In the genomic region with DNA sequence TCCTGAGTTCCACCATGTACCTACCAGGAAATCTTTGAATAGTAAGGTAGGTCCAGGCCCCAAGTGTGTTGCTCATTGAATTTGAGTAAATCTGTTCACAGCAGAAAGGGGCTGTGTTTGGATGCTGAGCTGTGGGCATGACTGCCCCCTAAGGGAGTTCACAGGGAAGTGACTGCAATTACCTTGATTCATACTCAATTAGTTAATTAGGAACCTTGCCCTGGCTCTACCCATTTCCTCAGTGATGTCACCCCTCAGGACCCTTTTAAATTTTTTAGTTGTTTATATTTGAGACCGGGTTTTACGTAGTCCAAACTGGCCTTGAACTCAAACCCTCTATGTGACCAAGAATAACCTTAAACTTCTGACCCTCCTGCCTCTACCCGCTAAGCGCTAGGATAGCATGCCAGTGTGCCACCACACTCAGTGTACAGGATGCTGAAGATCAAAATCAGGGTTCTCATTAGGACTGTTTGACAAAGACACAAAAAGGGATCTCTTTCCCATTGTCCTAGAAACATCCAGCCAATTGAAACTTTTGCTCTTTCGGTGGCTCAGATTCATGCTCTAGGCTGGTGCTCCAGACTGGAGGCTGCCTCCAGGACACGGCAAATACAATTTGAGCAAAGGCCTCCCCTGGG, we compare ENCODE assay signal across 8 mouse cellular contexts. TPM values are rescaled to one million over a fixed set of nuclear protein-coding genes. Genes with fewer than 3 reads are reported as not detected.
DNase-seq lines count a peak whose midpoint lies in the region; ATAC-seq and TF ChIP-seq lines count a peak whose summit lies in the region.

No protein-coding gene starts in this region.

- peaks cover 14% of the 10 kb centered on the region for H3K4me1 ChIP-seq in erythroblast, embryonic 14.5 days (ENCODE audit: control insufficient read depth)
- peaks cover 35% of the 10 kb centered on the region for H3K4me1 ChIP-seq in E14TG2a.4 (replicated peaks; ENCODE audit: low read depth, low read length)
- peaks cover 35% of the 10 kb centered on the region for H3K4me1 ChIP-seq in megakaryocyte, embryonic 14.5 days

- H3K36me3 ChIP-seq in erythroblast, embryonic 14.5 days (ENCODE audit: control insufficient read depth), result peaks cover 3% of the 10 kb centered on the region
- H3K36me3 ChIP-seq in E14TG2a.4 (ENCODE audit: insufficient read depth, low read length), result peaks cover 15% of the 10 kb centered on the region
- peaks cover 15% of the 10 kb centered on the region for H3K36me3 ChIP-seq in megakaryocyte, embryonic 14.5 days (replicated peaks; ENCODE audit: low read length)

- DNase-seq in right cerebral cortex, adult 2 months (ENCODE audit: low spot score in 2 of 2), result no peak
- DNase-seq in left cerebral cortex, adult 8-10 months (ENCODE audit: low spot score in 2 of 2), result no peak
- DNase-seq in spleen, postnatal 10 days (ENCODE audit: low spot score in 2 of 2), result no peak

- H3K9me3 ChIP-seq in erythroblast, embryonic 14.5 days (ENCODE audit: control insufficient read depth, low read length), result no peaks in the 10 kb centered on the region; the same call in 1 of the 2 replicates
- no peaks in the 10 kb centered on the region for H3K9me3 ChIP-seq in E14TG2a.4 (ENCODE audit: low read length)
- H3K9me3 ChIP-seq in megakaryocyte, embryonic 14.5 days, result no peaks in the 10 kb centered on the region

- TF ChIP-seq CTCF in E14TG2a.4 (conservative IDR thresholded peaks at IDR 0.05; ENCODE audit: low read length), result peak; percentile 42

- H3K27me3 ChIP-seq in erythroblast, embryonic 14.5 days (ENCODE audit: control insufficient read depth), result peaks cover 44% of the 10 kb centered on the region
- peaks cover 25% of the 10 kb centered on the region for H3K27me3 ChIP-seq in E14TG2a.4 (ENCODE audit: insufficient read depth, low read length)
- peaks cover 2% of the 10 kb centered on the region for H3K27me3 ChIP-seq in megakaryocyte, embryonic 14.5 days (replicated peaks)

- peak overlapping the region; percentile 54 for H3K4me3 ChIP-seq in erythroblast, embryonic 14.5 days (replicated peaks)
- peak overlapping the region; percentile 94 for H3K4me3 ChIP-seq in E14TG2a.4 (replicated peaks; ENCODE audit: low read length)
- H3K4me3 ChIP-seq in megakaryocyte, embryonic 14.5 days (replicated peaks), result peak overlapping the region; percentile 92

- no peak for ATAC-seq in erythroblast, adult 5-6 weeks (replicated peaks; ENCODE audit: low FRiP score, poor library complexity, severe bottlenecking)
- peak; percentile 54 for ATAC-seq in granulocyte monocyte progenitor cell, adult 5-6 weeks (replicated peaks; ENCODE audit: poor library complexity, severe bottlenecking)

RNA-seq across cellular contexts. Expression of a gene that starts 0.5 kb away (rescaled TPM):
- 0.05 and 0.14 TPM in 2 replicates for polyA plus RNA-seq in erythroblast, embryonic 14.5 days (2012)
- total RNA-seq in erythroblast, adult 5-6 weeks (2015; ENCODE audit: low replicate concordance), result not detected in 2 replicates
- total RNA-seq in erythroblast, adult 5-6 weeks (2017; ENCODE audit: low replicate concordance), result not detected in 2 replicates
- total RNA-seq in granulocyte monocyte progenitor cell, adult 5-6 weeks (2014; fragmentation: Nextera tagmentation), result not detected in 2 replicates
- not detected in 2 replicates for total RNA-seq in granulocyte monocyte progenitor cell, adult 5-6 weeks (2017)
- polyA plus RNA-seq in megakaryocyte, embryonic 14.5 days (2012; ENCODE audit: insufficient read depth, low replicate concordance), result 6.5 and 7.0 TPM in 2 replicates
- 1 to 10 TPM; 3.2 to 5.9 (median 4.9) TPM for total RNA-seq in left cerebral cortex, adult 8-10 months (2022)

RNA-seq across cellular contexts. Expression of a gene that starts 11.7 kb away (rescaled TPM):
- polyA plus RNA-seq in erythroblast, embryonic 14.5 days (2012), result 11.5 and 12.9 TPM in 2 replicates
- total RNA-seq in erythroblast, adult 5-6 weeks (2015; ENCODE audit: low replicate concordance), result 373 and 491 TPM in 2 replicates
- 439 and 475 TPM in 2 replicates for total RNA-seq in erythroblast, adult 5-6 weeks (2017; ENCODE audit: low replicate concordance)
- total RNA-seq in granulocyte monocyte progenitor cell, adult 5-6 weeks (2014; fragmentation: Nextera tagmentation), result 2,458 and 2,594 TPM in 2 replicates
- 1,991 and 2,116 TPM in 2 replicates for total RNA-seq in granulocyte monocyte progenitor cell, adult 5-6 weeks (2017)
- 15.4 and 53.6 TPM in 2 replicates for polyA plus RNA-seq in megakaryocyte, embryonic 14.5 days (2012; ENCODE audit: insufficient read depth, low replicate concordance)
- 100 to 1,000 TPM; 131 to 217 (median 174) TPM for total RNA-seq in left cerebral cortex, adult 8-10 months (2022)

RNA-seq across cellular contexts. Expression of a gene that starts 49.6 kb away (rescaled TPM):
- 0.26 and 0.33 TPM in 2 replicates for polyA plus RNA-seq in erythroblast, embryonic 14.5 days (2012)
- 7.9 and 8.6 TPM in 2 replicates for total RNA-seq in erythroblast, adult 5-6 weeks (2015; ENCODE audit: low replicate concordance)
- total RNA-seq in erythroblast, adult 5-6 weeks (2017; ENCODE audit: low replicate concordance), result 7.1 and 11.2 TPM in 2 replicates
- 18.4 and 22.5 TPM in 2 replicates for total RNA-seq in granulocyte monocyte progenitor cell, adult 5-6 weeks (2014; fragmentation: Nextera tagmentation)
- total RNA-seq in granulocyte monocyte progenitor cell, adult 5-6 weeks (2017), result 24.0 and 57.3 TPM in 2 replicates
- polyA plus RNA-seq in megakaryocyte, embryonic 14.5 days (2012; ENCODE audit: insufficient read depth, low replicate concordance), result 0.63 and 3.6 TPM in 2 replicates
- 10 to 100 TPM; 50.1 to 58.9 (median 54.3) TPM for total RNA-seq in left cerebral cortex, adult 8-10 months (2022)

Comparison
In these comparisons a context has a peak if more than half of its experiments do, and no peak if none do; other contexts are left out.
1. RNA of a gene that starts 11.7 kb away (total RNA-seq): 1,991 to 2,594 TPM in granulocyte monocyte progenitor cell, adult 5-6 weeks; 373 to 491 TPM in erythroblast, adult 5-6 weeks and 131 to 217 TPM in left cerebral cortex, adult 8-10 months; every median in the first group is over 4 times any median in the second.
2. Peak in every context shown above with its lines, with median percentiles within 50 percentile points of each other: H3K4me3 ChIP-seq.